Mouse (Mus musculus) bone marrow, adult 2 months (tissue): ENCODE data around the gene Ttc6.

Source experiments
- CTCF ChIP-seq: fragments of 200-500 bp; IDR thresholded peaks from 2 replicates; pipeline ENCODE4 v1.5.1; 2011; ENCODE audit warnings: low read length, control low read depth; ENCODE audit not compliant: control insufficient read depth, insufficient read depth
- POLR2A ChIP-seq: fragments of 200-500 bp; IDR thresholded peaks from 2 replicates; pipeline ENCODE4 v1.6.1; 2011; ENCODE audit warnings: low read depth, mild to moderate bottlenecking, control low read depth, low read length, borderline replicate concordance; ENCODE audit not compliant: control insufficient read depth

GRCm38 (mm10) chr12:57514552-57514951, 49.4 kb upstream of the Ttc6 start:
- no peak for TF ChIP-seq POLR2A
- no peak for TF ChIP-seq CTCF
